Mouse (Mus musculus): ENCODE results near the gene Smarca2. TPM values are rescaled to one million over a fixed set of nuclear protein-coding genes. Genes with fewer than 3 reads are reported as not detected.
"Not testable (repeated sequence)": the region's sequence is repeated elsewhere in the genome, so short reads cannot be mapped to it uniquely, and the experiment has no call there.

Gene Smarca2
- total RNA-seq, 1 experiment from 2014 or later: 74.6 TPM

- no peak for DNase-seq
Observed at GRCm38 (mm10) chr19:26690516-26690915, 85.7 kb downstream of the Smarca2 start.

GRCm38 (mm10) chr19:26697107-26697506, 92.3 kb downstream of the Smarca2 start:
- DNase-seq: no peak

- DNase-seq: no peak
Observed at GRCm38 (mm10) chr19:26704545-26705209, 99.8 kb downstream of the Smarca2 start.

- DNase-seq: peak; percentile 53
Observed at GRCm38 (mm10) chr19:26706910-26707309, 102.1 kb downstream of the Smarca2 start.

GRCm38 (mm10) chr19:26709095-26709494, 104.2 kb downstream of the Smarca2 start:
- no peak for DNase-seq

GRCm38 (mm10) chr19:26711268-26711667, 106.4 kb downstream of the Smarca2 start:
- peak; percentile 56 for DNase-seq

- peak; percentile 69 for DNase-seq
Observed at GRCm38 (mm10) chr19:26716217-26716616, 111.4 kb downstream of the Smarca2 start.

GRCm38 (mm10) chr19:26718221-26718620, 113.4 kb downstream of the Smarca2 start:
- DNase-seq: peak; percentile 78

- DNase-seq: no peak
Observed at GRCm38 (mm10) chr19:26719161-26719560, 114.3 kb downstream of the Smarca2 start.

- no peak for DNase-seq
Observed at GRCm38 (mm10) chr19:26721741-26722140, 116.9 kb downstream of the Smarca2 start.

- no peak for DNase-seq
Observed at GRCm38 (mm10) chr19:26723899-26724298, 119.0 kb downstream of the Smarca2 start.

- DNase-seq: no peak
Observed at GRCm38 (mm10) chr19:26724626-26725025, 119.8 kb downstream of the Smarca2 start.

- DNase-seq: no peak
Observed at GRCm38 (mm10) chr19:26727796-26728195, 122.9 kb downstream of the Smarca2 start.

- DNase-seq: no peak
Observed at GRCm38 (mm10) chr19:26730486-26730885, 125.6 kb downstream of the Smarca2 start.

- no peak for DNase-seq
Observed at GRCm38 (mm10) chr19:26731121-26731520, 126.3 kb downstream of the Smarca2 start.

- no peak for DNase-seq
Observed at GRCm38 (mm10) chr19:26731809-26732208, 127.0 kb downstream of the Smarca2 start.

GRCm38 (mm10) chr19:26733055-26733454, 128.2 kb downstream of the Smarca2 start:
- no peak for DNase-seq

GRCm38 (mm10) chr19:26733546-26734100, 128.8 kb downstream of the Smarca2 start:
- no peak for DNase-seq

- DNase-seq: no peak
Observed at GRCm38 (mm10) chr19:26734704-26735109, 129.9 kb downstream of the Smarca2 start.

- DNase-seq: not testable (repeated sequence)
Observed at GRCm38 (mm10) chr19:26745021-26745420, 140.2 kb downstream of the Smarca2 start.

- DNase-seq: no peak
Observed at GRCm38 (mm10) chr19:26745567-26745966, 140.7 kb downstream of the Smarca2 start.

GRCm38 (mm10) chr19:26746290-26746689, 141.4 kb downstream of the Smarca2 start:
- DNase-seq: no peak

GRCm38 (mm10) chr19:26746709-26747467, 142.0 kb downstream of the Smarca2 start:
- no peak for DNase-seq

Measured in adrenal gland, postnatal 14 days (tissue).